Mouse (Mus musculus): ENCODE measurements around the gene Tmtc4. TPM values are rescaled to one million over a fixed set of nuclear protein-coding genes. Genes with fewer than 3 reads are reported as not detected.

The Tmtc4 gene
- 2.4 and 2.6 TPM in 2 replicates for polyA plus RNA-seq (2015; fragmentation: Nextera tagmentation; extraction: Ambion mirVana)

- H3K4me3 ChIP-seq (replicated peaks): peak within 1 kb of the TSS; percentile 67
- peak within 1 kb of the TSS; percentile 60 for H3K9ac ChIP-seq
- peak; percentile 94 for ATAC-seq (ENCODE audit: insufficient read depth)
- H3K9me3 ChIP-seq (replicated peaks): no peaks in the 10 kb centered on the region
- WGBS (ENCODE audit: insufficient replicate concordance): 2% methylated on average over 50 of the region's 54 CpGs
- no peaks in the 10 kb centered on the region for H3K36me3 ChIP-seq (replicated peaks)
- H3K27me3 ChIP-seq: peaks cover 22% of the 10 kb centered on the region
- H3K27ac ChIP-seq (replicated peaks): peak within 1 kb of the TSS; percentile 53; the same call in 1 of the 2 replicates
- H3K4me2 ChIP-seq: peak within 1 kb of the TSS; percentile 92
- peaks cover 20% of the 10 kb centered on the region for H3K4me1 ChIP-seq (replicated peaks)
Measured at GRCm38 (mm10) chr14:122983226-122984215, at the start of gene Tmtc4. Gene Tmtc4 (minus strand): TSS chr14:122984035.

GRCm38 (mm10) chr14:123032435-123032834, 48.6 kb upstream of the Tmtc4 start:
- H3K4me2 ChIP-seq: no peak overlapping the region
- H3K27me3 ChIP-seq: no peaks in the 10 kb centered on the region
- WGBS (ENCODE audit: insufficient replicate concordance): 59% methylated on average over 1 of the region's 1 CpGs
- no peaks in the 10 kb centered on the region for H3K9me3 ChIP-seq (replicated peaks)
- H3K9ac ChIP-seq: no peak overlapping the region
- H3K36me3 ChIP-seq (replicated peaks): no peaks in the 10 kb centered on the region
- no peak for ATAC-seq (ENCODE audit: insufficient read depth)
- no peak overlapping the region for H3K27ac ChIP-seq (replicated peaks)
- H3K4me3 ChIP-seq (replicated peaks): no peak overlapping the region
- H3K4me1 ChIP-seq (replicated peaks): no peaks in the 10 kb centered on the region

- Histone ChIP-seq H3K9ac (no peak overlapping the region), H3K4me1 (replicated peaks) (no peaks in the 10 kb centered on the region), H3K4me3 (replicated peaks) (no peak overlapping the region), H3K4me2 (no peak overlapping the region), H3K9me3 (replicated peaks) (no peaks in the 10 kb centered on the region), H3K36me3 (replicated peaks) (no peaks in the 10 kb centered on the region), H3K27me3 (no peaks in the 10 kb centered on the region), H3K27ac (replicated peaks) (no peak overlapping the region)
- no peak for ATAC-seq (ENCODE audit: insufficient read depth)
- 37% methylated on average over 2 of the region's 2 CpGs for WGBS (ENCODE audit: insufficient replicate concordance)
Measured at GRCm38 (mm10) chr14:123027876-123028275, 44.0 kb upstream of the Tmtc4 start.

GRCm38 (mm10) chr14:123022981-123023380, 39.1 kb upstream of the Tmtc4 start:
- H3K4me2 ChIP-seq: no peak overlapping the region
- no peak for ATAC-seq (ENCODE audit: insufficient read depth)
- H3K27ac ChIP-seq (replicated peaks): no peak overlapping the region
- no peak overlapping the region for H3K9ac ChIP-seq
- H3K4me3 ChIP-seq (replicated peaks): no peak overlapping the region
- H3K36me3 ChIP-seq (replicated peaks): no peaks in the 10 kb centered on the region
- H3K9me3 ChIP-seq (replicated peaks): no peaks in the 10 kb centered on the region
- no peaks in the 10 kb centered on the region for H3K27me3 ChIP-seq
- no peaks in the 10 kb centered on the region for H3K4me1 ChIP-seq (replicated peaks)

GRCm38 (mm10) chr14:123016310-123016709, 32.5 kb upstream of the Tmtc4 start:
- no peak for ATAC-seq (ENCODE audit: insufficient read depth)

GRCm38 (mm10) chr14:123015687-123016086, 31.9 kb upstream of the Tmtc4 start:
- H3K36me3 ChIP-seq (replicated peaks): no peaks in the 10 kb centered on the region
- H3K4me1 ChIP-seq (replicated peaks): no peaks in the 10 kb centered on the region
- no peak for ATAC-seq (ENCODE audit: insufficient read depth)
- H3K27me3 ChIP-seq: no peaks in the 10 kb centered on the region
- no peak overlapping the region for H3K27ac ChIP-seq (replicated peaks)
- no peak overlapping the region for H3K9ac ChIP-seq
- no peak overlapping the region for H3K4me3 ChIP-seq (replicated peaks)
- WGBS (ENCODE audit: insufficient replicate concordance): 63% methylated on average over 2 of the region's 2 CpGs
- no peak overlapping the region for H3K4me2 ChIP-seq
- H3K9me3 ChIP-seq (replicated peaks): no peaks in the 10 kb centered on the region

More at GRCm38 (mm10) chr14:123016310-123016709, 32.5 kb upstream of the Tmtc4 start:
- H3K4me2 ChIP-seq: no peak overlapping the region
- H3K27me3 ChIP-seq: no peaks in the 10 kb centered on the region
- no peaks in the 10 kb centered on the region for H3K4me1 ChIP-seq (replicated peaks)
- 66% methylated on average over 1 of the region's 1 CpGs for WGBS (ENCODE audit: insufficient replicate concordance)
- no peak overlapping the region for H3K27ac ChIP-seq (replicated peaks)
- no peaks in the 10 kb centered on the region for H3K9me3 ChIP-seq (replicated peaks)
- H3K4me3 ChIP-seq (replicated peaks): no peak overlapping the region
- H3K36me3 ChIP-seq (replicated peaks): no peaks in the 10 kb centered on the region
- no peak overlapping the region for H3K9ac ChIP-seq

- Histone ChIP-seq H3K9ac (no peak overlapping the region), H3K36me3 (replicated peaks) (no peaks in the 10 kb centered on the region), H3K27ac (replicated peaks) (no peak overlapping the region), H3K27me3 (no peaks in the 10 kb centered on the region), H3K4me1 (replicated peaks) (no peaks in the 10 kb centered on the region), H3K4me3 (replicated peaks) (no peak overlapping the region), H3K9me3 (replicated peaks) (no peaks in the 10 kb centered on the region), H3K4me2 (no peak overlapping the region)
- no peak for ATAC-seq (ENCODE audit: insufficient read depth)
- 54% methylated on average over 18 of the region's 18 CpGs for WGBS (ENCODE audit: insufficient replicate concordance)
Measured at GRCm38 (mm10) chr14:123009108-123010018, 25.5 kb upstream of the Tmtc4 start.

GRCm38 (mm10) chr14:123008672-123009071, 24.8 kb upstream of the Tmtc4 start:
- 60% methylated on average over 2 of the region's 2 CpGs for WGBS (ENCODE audit: insufficient replicate concordance)

GRCm38 (mm10) chr14:123003715-123004114, 19.9 kb upstream of the Tmtc4 start:
- no peaks in the 10 kb centered on the region for H3K9me3 ChIP-seq (replicated peaks)
- no peak overlapping the region for H3K4me3 ChIP-seq (replicated peaks)
- no peak overlapping the region for H3K27ac ChIP-seq (replicated peaks)
- H3K4me2 ChIP-seq: no peak overlapping the region
- 48% methylated on average over 1 of the region's 1 CpGs for WGBS (ENCODE audit: insufficient replicate concordance)
- no peaks in the 10 kb centered on the region for H3K36me3 ChIP-seq (replicated peaks)
- no peak overlapping the region for H3K9ac ChIP-seq
- no peaks in the 10 kb centered on the region for H3K4me1 ChIP-seq (replicated peaks)
- no peak for ATAC-seq (ENCODE audit: insufficient read depth)
- no peaks in the 10 kb centered on the region for H3K27me3 ChIP-seq

More at GRCm38 (mm10) chr14:123008672-123009071, 24.8 kb upstream of the Tmtc4 start:
- H3K9ac ChIP-seq: no peak overlapping the region
- no peak for ATAC-seq (ENCODE audit: insufficient read depth)
- H3K4me3 ChIP-seq (replicated peaks): no peak overlapping the region
- no peaks in the 10 kb centered on the region for H3K9me3 ChIP-seq (replicated peaks)
- no peaks in the 10 kb centered on the region for H3K27me3 ChIP-seq
- H3K4me2 ChIP-seq: no peak overlapping the region
- H3K36me3 ChIP-seq (replicated peaks): no peaks in the 10 kb centered on the region
- no peak overlapping the region for H3K27ac ChIP-seq (replicated peaks)
- no peaks in the 10 kb centered on the region for H3K4me1 ChIP-seq (replicated peaks)

- WGBS (ENCODE audit: insufficient replicate concordance): 18% methylated on average over 3 of the region's 3 CpGs
- no peak overlapping the region for H3K27ac ChIP-seq (replicated peaks)
- no peak for ATAC-seq (ENCODE audit: insufficient read depth)
- H3K9me3 ChIP-seq (replicated peaks): no peaks in the 10 kb centered on the region
- H3K4me1 ChIP-seq (replicated peaks): no peaks in the 10 kb centered on the region
- H3K4me2 ChIP-seq: no peak overlapping the region
- H3K9ac ChIP-seq: no peak overlapping the region
- no peaks in the 10 kb centered on the region for H3K36me3 ChIP-seq (replicated peaks)
- H3K4me3 ChIP-seq (replicated peaks): no peak overlapping the region
- H3K27me3 ChIP-seq: no peaks in the 10 kb centered on the region
Measured at GRCm38 (mm10) chr14:123001391-123001790, 17.6 kb upstream of the Tmtc4 start.

GRCm38 (mm10) chr14:122997465-122997864, 13.6 kb upstream of the Tmtc4 start:
- no peak overlapping the region for H3K4me3 ChIP-seq (replicated peaks)
- no peaks in the 10 kb centered on the region for H3K4me1 ChIP-seq (replicated peaks)
- H3K27ac ChIP-seq (replicated peaks): no peak overlapping the region
- no peak overlapping the region for H3K9ac ChIP-seq
- H3K27me3 ChIP-seq: peaks cover 11% of the 10 kb centered on the region; the same call in 1 of the 2 replicates
- H3K36me3 ChIP-seq (replicated peaks): no peaks in the 10 kb centered on the region
- 41% methylated on average over 1 of the region's 1 CpGs for WGBS (ENCODE audit: insufficient replicate concordance)
- H3K4me2 ChIP-seq: no peak overlapping the region
- no peak for ATAC-seq (ENCODE audit: insufficient read depth)
- no peaks in the 10 kb centered on the region for H3K9me3 ChIP-seq (replicated peaks)

Data from liver, embryonic 15.5 days (tissue).